Mouse (Mus musculus): ENCODE measurements at regions not wholly inside any gene's neighbourhood (a gene's known extent, or its start where the extent isn't known, plus 50 kb on each side); places are given as distances from the start of the nearest gene placed in this dataset.

- 35% methylated on average over 13 of the region's 13 CpGs for WGBS
These were observed 50.7 kb upstream of the Rgs8 start for GRCm38 (mm10) chr1:153601928-153602631.

DNA sequence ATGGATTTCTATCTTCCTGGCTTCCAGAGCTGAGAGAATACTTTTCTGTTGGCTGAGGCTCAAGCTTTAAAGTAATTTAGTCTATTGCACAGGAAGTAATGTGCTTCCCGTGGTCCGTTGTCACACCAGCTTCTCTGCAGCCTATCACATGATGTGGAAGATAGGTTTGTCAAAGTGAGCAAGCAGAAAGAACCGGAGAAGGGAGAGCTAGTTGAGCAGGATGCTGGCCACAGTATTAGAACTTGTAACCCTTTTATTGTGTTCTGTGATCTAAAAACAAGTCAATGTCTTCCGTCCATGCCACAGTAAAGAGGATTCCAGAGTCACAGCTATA is 50.2 kb upstream of the Rgs8 start:
- TF ChIP-seq POLR2A (IDR thresholded peaks at IDR 0.05; ENCODE audit: borderline replicate concordance, control insufficient read depth, low read depth, low read length) (no peak), CTCF (IDR thresholded peaks at IDR 0.05; ENCODE audit: control insufficient read depth, insufficient read depth, low read length) (no peak)
- WGBS = 3% methylated on average over 4 of the region's 4 CpGs
- H3K4me1 ChIP-seq (ENCODE audit: control insufficient read depth, insufficient read depth, low read length) = peaks cover 2% of the 10 kb centered on the region; the same call in 1 of the 2 replicates
- no peak overlapping the region for H3K4me3 ChIP-seq (replicated peaks; ENCODE audit: control insufficient read depth, low read depth, low read length)
- no peak overlapping the region for H3K27ac ChIP-seq (ENCODE audit: control insufficient read depth, insufficient read depth, low read depth, low read length, poor library complexity)

More at GRCm38 (mm10) chr1:153601928-153602631, 50.7 kb upstream of the Rgs8 start:
- TF ChIP-seq CTCF (IDR thresholded peaks at IDR 0.05; ENCODE audit: control insufficient read depth, insufficient read depth, low read length) (no peak), POLR2A (IDR thresholded peaks at IDR 0.05; ENCODE audit: borderline replicate concordance, control insufficient read depth, low read depth, low read length) (no peak)
- Histone ChIP-seq H3K4me3 (replicated peaks; ENCODE audit: control insufficient read depth, low read depth, low read length) (no peak overlapping the region), H3K4me1 (ENCODE audit: control insufficient read depth, insufficient read depth, low read length) (peaks cover 2% of the 10 kb centered on the region; the same call in 1 of the 2 replicates), H3K27ac (ENCODE audit: control insufficient read depth, insufficient read depth, low read depth, low read length, poor library complexity) (0 out of 2 replicates have a peak overlapping the region, but pooled peaks have one; percentile 15)

All from bone marrow, adult 2 months (tissue).